Mouse (Mus musculus): ENCODE measurements around the gene Taf10.
"Not testable (repeated sequence)": the region's sequence is repeated elsewhere in the genome, so short reads cannot be mapped to it uniquely, and the experiment has no call there.

The Taf10 gene

DNA sequence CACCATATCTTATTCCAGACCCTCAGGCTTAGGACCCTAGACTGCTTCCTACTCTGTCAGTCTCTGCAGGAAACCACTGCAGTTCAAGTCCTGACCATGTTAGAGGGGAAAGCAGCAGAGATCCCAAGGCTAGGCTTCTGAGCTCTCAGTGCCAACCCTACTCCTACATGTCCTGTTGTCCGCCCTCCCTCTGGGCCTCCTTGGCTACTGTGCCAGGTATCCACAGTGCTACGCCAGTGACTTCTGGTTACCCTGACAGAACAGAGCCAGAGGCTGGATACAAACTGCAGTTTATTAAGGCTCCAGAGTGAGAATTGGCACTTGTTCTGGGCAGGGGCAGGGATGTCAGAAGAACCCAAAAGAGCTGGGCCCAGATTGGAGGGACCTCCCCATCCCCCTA lies 8.6 kb upstream of the Taf10 start:
- peak; percentile 81 for DNase-seq

DNA sequence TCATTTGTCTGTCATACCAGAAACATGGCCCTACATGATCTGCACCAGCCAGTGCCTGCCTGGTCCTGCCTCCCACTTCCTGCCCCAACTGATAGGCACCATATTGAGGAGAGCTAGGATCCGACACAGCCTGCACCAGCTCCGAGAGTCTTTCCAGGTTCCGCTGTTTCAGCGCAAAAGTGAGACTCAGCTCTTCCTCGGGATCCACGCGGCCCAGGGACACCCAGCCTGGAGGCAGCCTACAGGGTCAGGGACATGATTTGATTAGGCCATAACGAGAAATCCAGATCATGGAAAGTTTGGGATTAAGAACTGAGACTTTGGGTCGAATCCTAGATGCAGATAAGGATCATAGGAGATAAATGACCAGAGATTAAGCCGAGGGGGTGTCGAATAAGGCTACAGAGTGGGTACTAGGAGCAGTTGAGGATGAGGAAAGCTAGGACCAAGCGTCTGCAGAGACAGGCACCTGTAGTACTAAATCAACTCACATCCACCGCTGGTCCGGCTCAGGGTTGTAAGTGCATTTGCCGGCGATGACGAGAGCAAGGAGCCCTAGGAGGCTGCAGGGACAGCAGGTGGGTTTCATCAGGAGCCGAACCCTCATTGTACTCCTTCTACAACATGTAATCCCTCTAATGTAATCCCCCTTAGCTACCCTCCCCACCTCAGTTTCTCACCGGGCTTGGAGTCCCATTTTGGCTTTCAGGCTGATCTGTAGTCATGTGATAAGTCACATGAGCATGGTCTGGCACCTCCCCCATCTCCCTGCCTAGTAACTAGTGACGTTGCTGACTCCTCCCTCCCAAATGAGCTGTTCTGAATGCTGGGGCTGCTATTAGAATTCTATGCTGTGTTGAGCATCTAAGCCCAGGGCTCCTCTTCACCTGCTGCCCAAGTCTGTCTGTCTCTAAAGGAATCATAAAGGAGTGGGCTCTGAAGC lies 7.6 kb upstream of the Taf10 start, which contains the start of gene Tpp1:
Gene Tpp1, minus strand, starts transcription at position 745 of the 943 bp plus-strand sequence.
- DNase-seq = peak; percentile 97

DNA sequence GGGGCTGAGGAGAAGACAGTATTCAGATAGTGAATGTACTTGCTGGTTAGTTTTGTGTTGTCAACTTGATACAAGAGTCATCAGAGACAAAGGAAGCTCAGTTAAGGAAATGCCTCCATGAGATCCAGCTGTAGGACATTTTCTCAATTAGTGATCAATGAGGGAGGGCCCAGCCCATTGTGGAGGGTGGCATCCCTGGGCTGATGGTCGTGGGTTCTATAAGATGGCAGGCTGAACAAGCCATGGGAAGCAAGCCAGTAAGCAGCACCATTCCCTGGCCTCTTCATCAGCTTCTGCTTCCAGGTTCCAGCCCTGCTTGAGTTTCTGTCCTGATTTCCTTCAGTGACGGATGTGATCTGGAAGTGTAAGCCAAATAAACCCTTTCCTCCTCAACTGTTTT lies 3.6 kb upstream of the Taf10 start:
- DNase-seq = peak; percentile 8

DNA sequence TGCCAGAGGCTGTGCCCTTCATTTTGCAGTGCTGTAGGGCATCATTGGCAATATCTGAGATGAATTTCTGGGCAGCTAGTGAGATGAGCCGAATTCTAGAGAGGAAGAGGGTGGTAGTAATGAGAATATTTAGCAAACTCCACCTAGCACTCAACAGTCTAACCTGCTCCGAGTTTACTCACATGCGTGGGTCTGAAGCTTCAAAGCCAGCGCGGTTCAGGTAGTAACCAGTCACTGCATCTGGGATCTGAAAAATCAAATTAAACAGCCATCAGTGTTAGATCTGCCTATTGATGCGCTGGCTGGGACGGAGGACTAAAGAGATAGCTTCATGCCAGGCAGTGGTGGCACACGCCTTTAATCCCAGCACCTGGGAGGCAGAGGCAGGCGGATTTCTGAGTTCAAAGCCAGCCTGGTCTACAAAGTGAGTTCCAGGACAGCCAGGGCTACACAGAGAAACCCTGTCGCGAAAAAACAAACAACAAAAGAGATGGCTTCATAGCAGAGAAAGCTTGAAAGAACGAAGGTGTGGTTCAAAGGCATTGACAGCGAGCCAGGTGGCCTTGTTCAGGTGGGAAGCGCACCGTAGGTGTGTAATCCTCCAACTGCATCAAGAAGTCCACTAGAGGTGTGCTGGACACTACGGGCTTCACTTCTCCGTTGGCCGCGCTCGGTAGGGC lies 775 bp downstream of the Taf10 start:
- DNase-seq = not testable (repeated sequence)

DNA sequence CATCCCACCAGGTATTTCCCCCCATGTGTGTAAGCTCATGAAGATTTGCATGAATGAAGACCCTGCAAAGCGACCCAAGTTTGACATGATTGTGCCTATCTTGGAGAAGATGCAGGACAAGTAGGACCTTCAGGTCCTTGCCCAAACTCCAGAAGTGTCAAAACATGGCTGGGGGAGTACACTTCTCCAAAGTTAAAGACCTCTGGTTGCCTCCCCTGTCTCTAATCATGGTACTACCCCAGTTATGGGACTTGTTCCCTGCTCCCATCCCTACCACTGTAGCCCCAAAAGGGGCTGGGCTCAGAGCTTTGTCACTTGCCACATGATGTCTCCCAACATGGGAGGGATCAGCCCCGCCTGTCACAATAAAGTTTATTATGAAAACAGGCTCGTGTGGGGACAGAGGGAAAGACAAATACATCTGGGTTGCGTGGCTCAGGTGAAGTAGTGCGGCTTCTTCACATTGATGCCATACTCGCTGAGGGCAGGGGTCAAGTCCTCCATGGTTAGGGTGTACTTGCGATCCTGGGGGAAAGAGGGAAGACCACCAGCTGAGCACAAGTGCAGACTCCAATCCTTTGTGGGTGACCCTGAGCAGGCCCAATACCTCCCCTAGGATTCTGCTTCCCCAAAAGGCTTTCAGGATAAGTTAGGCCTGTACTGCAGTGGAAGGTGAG lies 1.5 kb downstream of the Taf10 start:
- peak; percentile 28 for DNase-seq

DNA sequence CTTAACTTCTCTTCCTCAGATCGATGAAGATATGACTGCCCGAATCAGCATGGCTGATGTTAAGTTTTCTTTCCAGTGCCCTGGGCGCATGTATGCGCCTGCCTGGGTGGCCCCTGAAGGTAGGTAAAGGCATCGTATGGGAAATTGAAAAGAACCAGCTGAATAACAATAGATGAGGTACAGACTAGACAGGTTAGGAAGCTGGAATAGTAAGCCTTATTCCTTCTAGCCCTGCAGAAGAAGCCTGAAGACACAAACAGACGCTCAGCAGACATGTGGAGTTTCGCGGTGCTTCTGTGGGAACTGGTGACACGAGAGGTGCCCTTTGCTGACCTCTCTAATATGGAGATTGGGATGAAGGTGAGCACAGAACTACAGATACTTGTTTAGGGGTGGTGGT lies 2.2 kb downstream of the Taf10 start:
- no peak for DNase-seq

DNA sequence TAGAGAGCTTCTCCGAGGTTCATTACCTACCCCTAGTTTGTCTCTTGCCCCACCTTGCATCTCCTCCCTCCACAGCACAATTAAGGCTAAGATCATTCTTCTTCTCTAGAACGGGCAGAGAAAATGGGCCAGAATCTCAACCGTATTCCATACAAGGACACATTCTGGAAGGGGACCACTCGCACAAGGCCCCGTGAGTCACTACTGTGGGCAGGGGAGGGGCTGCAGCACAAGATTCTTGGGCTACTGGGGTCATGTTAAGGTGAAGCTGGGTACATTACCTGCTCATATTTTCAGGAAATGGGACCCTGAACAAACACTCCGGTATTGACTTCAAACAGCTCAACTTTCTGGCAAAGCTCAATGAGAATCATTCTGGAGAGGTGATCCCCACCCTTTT lies 3.3 kb downstream of the Taf10 start:
- peak; percentile 19 for DNase-seq

DNA sequence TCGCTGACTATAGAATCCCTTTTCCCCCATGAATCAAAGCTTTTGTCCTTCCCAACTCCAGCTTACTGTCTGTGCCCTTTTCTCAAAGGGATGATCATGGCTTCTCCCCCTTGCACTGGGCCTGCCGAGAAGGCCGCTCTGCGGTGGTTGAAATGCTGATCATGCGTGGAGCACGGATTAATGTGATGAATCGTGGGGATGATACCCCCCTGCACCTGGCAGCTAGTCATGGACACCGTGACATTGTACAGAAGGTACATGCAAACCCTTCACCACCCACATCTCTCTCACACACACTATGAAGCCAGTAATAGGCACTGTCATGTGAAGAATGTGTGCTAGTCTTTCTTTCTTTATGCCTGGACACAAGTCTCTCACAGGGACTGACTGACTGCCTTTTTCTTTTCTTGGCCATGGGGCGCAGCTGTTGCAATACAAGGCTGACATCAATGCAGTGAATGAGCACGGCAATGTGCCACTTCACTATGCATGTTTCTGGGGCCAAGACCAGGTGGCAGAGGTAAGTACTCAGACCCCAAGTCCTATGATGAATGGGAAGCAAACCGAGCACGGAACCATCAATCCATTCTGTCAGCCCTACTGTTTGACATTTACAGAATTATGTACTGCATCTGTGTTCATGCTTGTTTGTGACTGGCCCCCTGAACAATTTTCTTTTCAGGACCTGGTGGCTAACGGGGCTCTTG lies 3.9 kb downstream of the Taf10 start:
- DNase-seq = no peak

DNA sequence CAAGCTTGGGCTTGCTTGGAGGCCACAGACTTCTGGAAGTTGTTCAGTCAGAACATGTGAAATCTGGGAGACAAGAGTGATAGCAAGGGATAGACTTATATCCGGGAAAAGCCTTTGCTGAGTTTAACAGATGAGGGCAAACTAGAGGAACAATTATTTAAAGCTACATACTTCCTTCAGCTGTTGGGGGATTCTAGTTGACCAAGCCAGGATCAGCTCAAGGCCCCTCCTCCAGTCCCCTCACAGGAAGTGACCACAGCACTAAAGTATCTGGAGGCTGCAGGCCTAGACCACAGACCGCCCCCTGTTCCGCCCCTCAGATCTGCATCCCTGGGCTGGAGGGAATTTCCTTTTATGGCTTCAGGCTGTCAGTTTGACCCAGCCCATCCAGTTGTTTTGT lies 5.2 kb downstream of the Taf10 start:
- DNase-seq = peak; percentile 24

DNA sequence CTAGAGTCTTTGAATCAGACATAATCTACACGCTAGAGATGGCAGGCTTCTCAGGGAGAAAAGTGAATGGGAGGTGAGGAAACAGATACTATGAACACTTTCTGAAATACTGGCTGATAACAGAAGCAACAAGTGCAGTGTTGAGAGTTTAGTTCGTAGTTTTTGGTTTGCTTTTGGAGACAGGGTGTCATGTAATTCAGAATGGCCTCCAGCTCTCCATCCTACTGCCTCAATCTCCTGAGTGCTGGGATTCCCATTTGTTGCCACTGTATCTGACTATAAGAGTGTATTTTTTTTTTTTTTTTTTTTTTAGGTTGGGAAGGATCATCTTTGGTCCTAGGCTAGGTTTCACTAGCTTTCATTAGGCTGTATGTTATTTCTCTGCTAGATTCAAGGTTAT lies 5.9 kb downstream of the Taf10 start:
- DNase-seq = no peak

DNA sequence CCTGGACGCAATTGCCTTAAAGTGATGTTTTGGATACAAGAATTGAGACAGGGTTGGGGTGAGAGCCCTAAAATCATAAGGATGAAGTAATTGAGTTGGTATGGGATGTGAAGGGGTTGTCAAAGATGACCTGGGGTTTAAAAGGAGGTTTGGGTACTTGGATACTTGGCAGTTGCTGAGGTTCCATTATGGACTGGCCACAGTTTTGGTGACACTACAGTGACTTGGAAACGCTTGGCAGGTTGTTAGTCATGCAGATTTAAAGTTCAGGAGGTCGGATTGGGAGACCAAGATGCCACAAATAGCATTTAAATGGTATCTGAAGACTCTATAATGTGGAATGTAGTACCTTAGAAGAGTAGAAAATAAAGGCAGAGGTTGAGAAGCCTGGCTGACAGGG lies 6.5 kb downstream of the Taf10 start:
- DNase-seq = peak; percentile 18

DNA sequence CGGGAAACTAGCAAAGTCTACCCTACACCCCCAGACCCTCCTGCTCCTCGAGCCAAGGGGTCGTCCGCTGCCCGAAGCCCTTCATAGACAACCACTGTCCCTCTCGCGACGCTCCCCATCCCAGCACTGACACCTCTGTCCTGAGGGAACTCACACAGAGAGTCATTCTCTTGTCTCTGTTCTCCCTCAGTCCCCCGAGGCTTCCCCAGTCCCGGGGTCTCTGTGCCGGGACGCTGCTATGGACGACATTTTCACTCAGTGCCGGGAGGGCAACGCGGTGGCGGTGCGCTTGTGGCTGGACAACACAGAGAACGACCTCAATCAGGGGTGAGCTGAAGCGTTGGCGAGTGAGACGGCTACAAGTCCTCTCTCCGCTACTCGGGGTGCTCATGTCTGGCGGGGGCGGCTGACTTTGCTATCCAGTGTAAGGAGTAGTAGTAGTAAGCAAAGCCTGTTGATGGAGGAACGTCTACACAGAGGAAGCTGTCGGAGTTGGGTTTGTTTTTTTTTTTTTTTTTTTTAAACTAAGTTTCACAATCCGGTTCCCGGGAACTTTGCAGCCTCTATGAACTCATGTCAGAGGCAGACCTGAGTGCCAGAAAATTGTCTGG lies 7.1 kb downstream of the Taf10 start, which contains the start of gene Rrp8:
Gene Rrp8, minus strand, starts transcription at position 475 of the 611 bp plus-strand sequence.
- DNase-seq = no peak

DNA sequence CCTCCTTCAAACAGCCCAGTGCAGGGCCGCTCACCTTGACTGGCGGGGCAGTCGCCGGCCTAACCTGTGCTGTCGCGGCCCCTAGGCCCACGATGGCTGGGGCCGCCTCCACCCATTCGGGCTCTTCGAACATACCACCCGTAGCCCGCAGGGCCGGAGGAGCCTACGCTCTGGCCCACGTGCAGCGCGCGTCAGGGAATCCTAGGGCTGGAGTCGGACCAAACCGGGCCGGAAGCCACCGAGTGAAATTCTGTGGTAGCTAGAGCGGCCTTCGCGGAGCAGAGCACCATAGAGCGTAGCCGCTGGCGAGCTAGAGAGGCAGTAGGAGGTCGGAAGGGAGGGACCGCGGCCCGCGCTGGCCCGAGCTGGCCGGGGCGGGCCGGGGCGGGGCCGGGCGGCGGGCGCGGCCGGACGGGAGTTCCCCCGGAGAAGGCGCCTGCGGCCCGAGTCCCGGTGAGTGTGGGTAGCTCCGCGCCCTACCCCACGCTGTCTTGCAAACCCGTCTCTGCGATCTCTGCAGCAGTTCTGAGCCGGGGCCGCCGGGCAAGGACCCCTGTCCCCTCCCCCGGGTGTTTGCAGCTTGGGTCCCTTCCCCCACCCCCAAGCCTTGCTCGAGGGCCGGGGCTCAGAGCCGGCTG lies 7.8 kb downstream of the Taf10 start, which contains the start of gene Ilk:
Gene Ilk, plus strand, starts transcription at position 329 of the 638 bp plus-strand sequence.
- DNase-seq = peak; percentile 94

DNA sequence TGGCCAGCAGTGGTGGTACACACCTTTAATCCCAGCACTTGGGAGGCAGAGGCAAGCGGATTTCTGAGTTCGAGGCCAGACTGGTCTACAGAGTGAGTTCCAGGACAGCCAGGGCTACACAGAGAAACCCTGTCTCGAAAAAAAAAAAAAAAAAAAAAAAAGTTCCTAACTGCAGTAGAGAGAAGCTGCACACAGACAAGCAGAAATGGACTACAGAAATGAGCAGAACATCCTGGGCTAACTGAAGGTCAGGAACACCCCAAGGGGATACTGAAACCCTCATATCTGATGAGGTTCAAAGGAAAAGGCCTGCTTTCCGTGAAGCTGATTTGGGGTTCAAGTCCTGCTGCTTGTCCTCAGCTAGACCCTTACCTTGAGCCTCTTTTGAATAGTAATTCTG lies 8.7 kb downstream of the Taf10 start:
- DNase-seq = not testable (repeated sequence)

DNA sequence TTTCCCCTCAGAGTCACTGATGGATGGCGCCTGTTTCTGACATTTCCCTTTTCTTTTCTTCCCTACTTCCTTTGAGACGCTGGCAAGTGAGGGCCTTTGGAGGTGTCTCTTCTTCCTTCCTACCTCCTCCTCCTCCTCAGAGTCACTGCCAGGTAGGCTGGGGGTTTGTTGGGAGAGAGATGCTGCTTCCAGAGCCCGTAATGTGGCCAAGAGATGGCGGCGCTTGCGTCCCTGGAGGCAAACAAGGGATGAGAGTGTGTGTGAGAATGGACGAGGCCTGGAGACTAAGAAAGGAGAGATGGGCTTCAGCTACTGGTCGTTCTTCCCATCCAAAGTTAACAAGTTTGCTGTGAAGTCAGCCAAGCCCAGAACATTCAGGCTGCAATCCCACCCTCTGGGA lies 9.3 kb downstream of the Taf10 start:
- peak; percentile 38 for DNase-seq

DNA sequence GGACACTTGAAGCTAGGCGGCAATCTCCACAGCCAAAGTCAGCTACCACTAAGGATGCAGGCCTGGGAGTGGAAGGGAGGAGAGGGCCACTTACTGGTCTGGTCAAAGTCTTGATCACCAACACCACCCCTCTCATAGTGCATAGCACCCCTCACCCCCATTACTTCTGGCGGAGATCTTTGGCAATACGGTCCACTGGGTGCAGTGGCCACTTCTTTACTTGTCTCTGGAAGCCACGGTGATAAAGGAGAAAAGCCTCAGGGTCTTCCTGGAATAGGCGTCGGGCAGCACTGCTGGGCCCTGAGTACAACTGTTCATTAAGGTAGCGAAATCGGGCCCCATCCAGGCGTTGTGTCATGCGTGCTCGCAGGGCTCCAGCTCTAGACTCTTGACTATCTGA lies 10.3 kb downstream of the Taf10 start:
- peak; percentile 21 for DNase-seq

DNA sequence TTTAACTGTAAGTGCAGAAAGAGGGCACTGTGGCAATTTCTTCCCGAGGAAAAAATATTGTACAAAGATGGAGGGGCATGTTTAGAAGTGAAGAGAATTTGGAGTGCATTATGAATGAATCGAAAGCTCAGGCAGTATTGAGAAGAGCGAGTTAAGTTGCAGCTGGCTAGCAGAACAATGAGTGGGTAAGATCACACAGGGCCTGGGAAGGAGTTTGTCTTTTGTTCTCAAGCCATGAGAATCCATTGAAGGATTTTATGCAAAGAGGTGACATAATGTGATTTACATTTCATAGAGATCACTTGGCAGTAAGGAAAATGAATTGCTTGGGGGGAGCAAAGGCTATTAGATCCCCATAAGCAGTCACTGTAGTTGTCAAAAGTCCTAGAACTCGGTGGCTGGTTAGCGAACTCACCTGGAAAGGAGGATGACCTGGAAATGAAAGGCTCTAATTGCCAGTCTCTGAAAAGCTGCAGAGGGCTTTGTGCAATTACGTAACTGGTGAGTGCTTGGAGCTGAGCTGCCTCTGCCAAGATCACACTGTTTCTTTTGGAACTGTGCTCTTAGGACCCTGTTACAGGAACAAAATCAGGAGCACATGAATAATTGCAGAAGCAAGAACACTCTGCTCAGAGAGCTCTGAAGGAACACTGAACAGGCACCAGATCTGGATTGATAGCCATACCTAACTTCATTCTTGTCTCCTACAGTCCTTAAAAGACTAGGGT lies 15.3 kb downstream of the Taf10 start:
- DNase-seq = no peak

DNA sequence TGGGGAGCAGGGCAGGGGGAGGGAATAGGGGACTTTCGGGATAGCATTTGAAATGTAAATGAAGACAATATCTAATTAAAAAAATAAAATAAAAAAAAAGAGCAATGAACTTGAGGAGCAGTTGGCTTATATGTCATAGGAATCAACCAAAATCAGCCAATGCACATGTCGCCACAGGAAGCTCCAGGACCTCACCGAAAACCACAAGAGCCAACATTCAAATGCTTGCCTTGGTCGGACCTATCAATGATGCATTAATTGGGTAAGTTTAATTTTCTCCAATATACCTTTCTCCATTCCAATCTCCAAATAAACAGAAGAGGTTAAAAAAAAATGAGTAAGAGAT lies 17.2 kb downstream of the Taf10 start:
- DNase-seq = no peak

DNA sequence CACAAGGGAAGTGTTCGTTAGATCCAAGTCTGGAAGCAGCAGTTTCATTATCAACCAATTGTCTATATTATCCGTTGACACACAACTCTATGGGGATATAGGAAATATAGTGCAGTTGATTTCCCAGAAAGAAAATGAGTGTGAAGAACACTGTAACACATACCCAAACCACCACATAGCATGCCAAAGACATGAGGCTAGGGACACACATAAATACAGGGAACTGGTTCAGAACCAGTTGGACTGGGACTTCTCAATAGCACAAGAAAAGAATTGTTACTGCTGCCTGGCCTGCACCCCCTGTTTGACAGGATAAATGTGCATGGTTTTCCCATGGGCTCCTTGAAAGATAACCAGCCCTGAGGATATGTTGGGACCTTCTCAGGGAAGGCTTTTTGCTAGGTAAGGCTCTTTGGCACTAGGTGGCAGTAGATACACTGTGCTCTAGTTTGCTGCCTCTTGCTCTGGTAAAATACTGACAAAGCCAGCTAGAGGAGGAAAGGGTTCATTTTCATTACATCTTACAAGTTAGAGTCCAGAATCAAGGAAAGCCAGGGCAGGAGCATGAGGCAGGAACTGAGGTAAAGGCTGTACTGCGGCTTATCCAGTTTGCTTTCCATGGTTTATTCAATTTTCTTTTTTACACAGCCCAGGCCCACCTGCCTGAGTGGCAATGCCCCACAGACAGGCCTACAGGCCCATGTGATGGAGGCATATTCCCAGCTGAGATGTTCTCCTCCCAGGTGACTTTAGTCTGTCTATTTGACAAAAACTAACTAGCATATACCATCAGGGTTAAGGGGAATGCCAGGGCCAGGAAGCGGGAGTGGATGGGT lies 17.8 kb downstream of the Taf10 start:
- peak; percentile 60 for DNase-seq

DNA sequence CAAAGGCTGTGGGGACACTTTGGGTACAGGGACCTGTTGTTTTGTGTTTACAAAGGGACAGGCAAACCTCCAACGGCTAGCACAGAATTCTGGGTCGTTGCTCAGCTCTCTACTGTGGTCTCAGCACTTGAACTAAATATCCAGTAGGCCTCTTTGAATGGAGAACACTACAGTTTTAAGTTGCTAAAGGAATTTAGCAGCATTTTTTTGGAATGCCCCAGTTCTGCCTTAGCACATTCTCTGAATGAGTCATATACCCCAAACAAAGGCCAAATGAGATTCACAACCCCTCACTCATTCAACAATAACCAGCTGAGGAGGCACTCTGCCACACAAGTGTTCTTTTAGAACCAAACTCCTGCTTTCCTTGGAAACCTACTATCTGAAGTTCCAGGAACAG lies 22.2 kb downstream of the Taf10 start:
- no peak for DNase-seq

All from cerebellum, adult 9-11 months (tissue).